Mouse (Mus musculus): ENCODE results near the gene Usp25. TPM values are rescaled to one million over a fixed set of nuclear protein-coding genes. Genes with fewer than 3 reads are reported as not detected.

Gene Usp25
- 10 to 100 TPM; 21.8 to 24.3 TPM for total RNA-seq (2021)

GRCm38 (mm10) chr16:77013427-77014320 lies at the start of gene Usp25:
Usp25 (plus strand) TSS chr16:77013706.
- DNase-seq (ENCODE audit: extremely low spot score in 1 of 2, low spot score in 2 of 2): peak; percentile 64 to 92
- intact Hi-C loops (cut with DNase I): loop anchor here (10.0 kb wide), 1 partner anchor 109 kb away; no protein-coding TSS in a partner anchor

DNA sequence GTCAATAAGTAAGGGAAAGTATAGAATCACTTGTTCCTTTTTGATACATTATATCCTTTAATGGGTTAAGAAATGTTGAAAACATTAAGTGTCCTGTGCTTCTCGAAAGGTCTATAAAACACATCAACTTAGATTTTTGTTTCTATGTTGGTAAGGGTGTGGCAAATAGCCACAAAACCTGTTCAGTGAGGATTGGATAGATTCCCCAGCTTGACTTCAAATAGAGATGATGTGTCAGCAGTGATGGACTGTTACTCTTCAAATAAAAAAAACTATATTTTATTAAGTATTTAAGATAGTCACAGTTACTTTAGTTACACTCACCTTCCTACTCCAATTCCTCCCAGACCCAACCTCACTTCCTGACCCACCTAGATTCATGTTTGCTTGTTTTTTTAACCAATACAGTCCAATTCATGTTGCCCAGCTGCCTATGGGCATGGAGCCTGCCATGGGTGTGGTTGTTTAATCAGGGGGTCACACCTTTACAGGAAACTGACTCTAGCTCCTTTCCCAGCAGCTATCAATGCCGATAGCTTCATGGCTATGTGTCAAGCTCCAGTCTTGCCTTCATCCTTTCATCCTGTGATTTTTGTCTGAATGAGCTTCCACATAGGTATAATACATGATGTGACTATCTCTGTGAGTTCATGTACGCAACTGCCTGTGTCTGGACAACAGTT lies 45.8 kb upstream of the Usp25 start:
- intact Hi-C loops (cut with DNase I): no loop called here
- DNase-seq (ENCODE audit: extremely low spot score in 1 of 2, low spot score in 2 of 2): no peak

DNA sequence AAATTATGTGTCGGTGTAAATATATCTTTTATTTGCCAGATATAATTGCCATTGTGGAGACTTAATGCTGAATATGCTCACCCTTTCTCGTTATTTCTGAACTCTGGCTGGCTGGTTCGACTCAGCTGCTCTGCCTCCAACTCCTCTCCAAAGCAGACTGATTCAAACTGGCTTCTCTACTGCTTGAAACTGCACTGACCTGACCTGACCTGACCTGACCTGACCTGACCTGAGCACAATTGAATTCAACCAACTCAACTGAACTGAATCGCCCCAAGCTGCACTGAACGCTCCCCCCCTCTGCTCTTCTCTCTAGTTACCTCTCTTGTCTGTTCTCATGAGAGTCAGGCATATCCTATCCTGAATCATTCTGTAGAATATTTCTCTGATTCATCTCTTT lies 42.3 kb upstream of the Usp25 start:
- intact Hi-C loops (cut with DNase I): no loop called here
- DNase-seq (ENCODE audit: extremely low spot score in 1 of 2, low spot score in 2 of 2): no peak

GRCm38 (mm10) chr16:76976787-76977430 lies 36.6 kb upstream of the Usp25 start:
- intact Hi-C loops (cut with DNase I): no loop called here
- DNase-seq (ENCODE audit: extremely low spot score in 1 of 2, low spot score in 2 of 2): no peak

GRCm38 (mm10) chr16:76983696-76984095 lies 29.8 kb upstream of the Usp25 start:
- no peak for DNase-seq (ENCODE audit: extremely low spot score in 1 of 2, low spot score in 2 of 2)
- intact Hi-C loops (cut with DNase I): no loop called here

- DNase-seq (ENCODE audit: extremely low spot score in 1 of 2, low spot score in 2 of 2): no peak
- intact Hi-C loops (cut with DNase I): no loop called here
These were observed 25.8 kb upstream of the Usp25 start for GRCm38 (mm10) chr16:76987711-76988110.

GRCm38 (mm10) chr16:77003900-77004299 lies 9.6 kb upstream of the Usp25 start:
- intact Hi-C loops (cut with DNase I): no loop called here
- DNase-seq (ENCODE audit: extremely low spot score in 1 of 2, low spot score in 2 of 2): no peak

DNA sequence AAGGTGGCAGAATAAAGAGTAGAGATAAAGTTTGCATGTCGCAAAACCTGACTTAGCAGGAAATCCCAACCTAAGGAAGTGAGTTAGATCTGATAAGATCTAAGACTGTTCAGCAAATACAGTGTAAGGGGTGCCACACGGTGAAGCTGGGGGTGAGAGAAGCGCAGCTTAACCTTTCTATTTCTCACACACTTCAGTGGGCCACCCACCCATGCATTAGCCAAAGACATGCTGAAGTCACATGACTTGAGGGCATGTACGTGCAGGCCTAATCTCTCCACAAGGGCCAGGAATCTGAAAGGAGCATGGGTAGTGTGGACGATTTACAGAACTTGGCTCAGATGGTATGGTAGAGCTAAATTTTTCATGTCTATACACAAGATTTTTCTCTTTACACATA lies 4.3 kb upstream of the Usp25 start:
- intact Hi-C loops (cut with DNase I): no loop called here
- DNase-seq (ENCODE audit: extremely low spot score in 1 of 2, low spot score in 2 of 2): no peak

DNA sequence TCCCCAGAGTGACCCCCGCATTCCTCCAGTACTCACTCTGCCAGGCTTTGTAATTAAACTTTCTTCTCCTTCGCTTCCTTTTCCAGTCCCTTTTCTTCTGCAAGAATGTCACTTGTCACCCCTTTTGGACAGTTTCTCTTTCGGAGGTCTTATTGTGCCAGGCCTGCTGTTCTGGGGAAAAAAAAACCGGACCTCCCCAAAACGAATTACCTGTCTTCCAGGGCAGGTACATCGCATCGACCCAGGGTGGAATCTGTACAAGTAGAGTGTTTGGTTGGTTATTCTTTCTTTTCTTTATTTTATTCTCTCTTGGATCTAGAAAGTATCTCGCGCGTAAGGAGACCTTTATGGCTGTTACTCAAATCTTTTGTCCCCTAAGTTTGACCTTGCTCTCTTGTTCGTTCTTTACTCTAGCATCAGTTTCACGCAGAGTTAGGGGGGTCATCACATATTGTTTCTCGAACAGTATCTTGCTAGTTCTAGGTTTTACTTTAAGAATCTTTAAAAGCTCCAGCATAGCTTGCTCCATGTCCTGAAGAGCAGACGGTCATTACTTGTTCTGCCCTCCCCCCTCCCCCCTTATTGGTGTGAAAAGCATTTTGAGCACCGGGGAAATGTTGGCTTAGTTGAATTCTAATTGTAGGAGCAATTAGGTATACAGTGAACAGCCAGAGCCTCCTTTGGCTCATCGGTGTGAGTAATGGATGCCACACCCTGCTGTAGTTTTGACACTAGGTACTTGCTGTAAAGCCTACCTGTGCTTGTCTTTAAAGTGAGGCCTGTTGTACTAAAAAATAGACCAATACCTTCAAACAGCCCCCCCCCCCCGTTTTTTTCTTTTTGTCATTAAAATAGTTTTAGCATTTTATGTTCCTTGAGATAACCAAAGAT lies 1.1 kb downstream of the Usp25 start:
- DNase-seq (ENCODE audit: extremely low spot score in 1 of 2, low spot score in 2 of 2): no peak
- intact Hi-C loops (cut with DNase I): loop anchor here (10.0 kb wide), 1 partner anchor 110 kb away; no protein-coding TSS in a partner anchor

DNA sequence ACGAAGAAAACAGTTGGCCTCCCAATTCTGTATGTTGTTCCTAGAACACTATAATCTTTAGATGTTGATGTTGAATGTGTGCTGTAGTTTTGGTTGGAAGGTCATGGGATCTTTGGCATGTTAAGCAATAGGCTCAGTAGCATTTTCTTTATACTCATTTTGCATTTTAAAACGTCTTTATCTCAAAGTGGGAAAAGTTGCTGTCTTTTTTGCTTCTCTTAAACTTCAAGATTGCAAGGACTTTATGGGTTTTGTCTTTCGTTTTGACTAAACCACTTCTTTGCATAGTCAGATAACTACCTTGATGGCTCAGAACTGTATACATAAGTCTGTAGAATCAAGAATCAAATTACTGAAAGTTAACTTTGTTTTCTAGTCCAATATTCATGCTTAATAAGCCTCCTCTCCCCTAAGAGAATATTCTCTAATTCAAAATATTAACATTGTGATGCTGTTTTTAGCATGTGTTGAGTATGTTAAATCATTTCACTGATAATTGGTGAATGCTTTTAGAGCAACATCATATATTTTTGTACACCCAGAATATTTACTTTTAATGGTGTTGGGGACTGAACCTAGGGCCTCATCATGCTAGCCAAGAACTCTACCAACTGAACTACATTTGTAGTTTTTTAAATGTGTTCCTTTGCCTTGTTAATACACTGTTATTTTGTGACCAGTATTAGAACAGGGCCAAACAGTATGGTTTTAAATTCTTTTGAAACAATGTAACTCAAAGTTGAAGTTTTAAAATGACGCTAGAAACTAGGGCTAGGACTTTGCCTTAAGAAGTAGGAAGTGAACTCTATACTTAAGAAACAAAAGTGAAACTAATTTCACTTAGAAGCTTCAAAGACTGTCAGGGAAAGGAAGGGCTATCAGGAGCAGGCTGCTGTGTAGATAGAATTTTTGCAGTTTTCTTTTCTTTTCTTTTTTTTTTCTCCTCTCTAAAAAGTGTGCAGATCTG lies 2.2 kb downstream of the Usp25 start:
- intact Hi-C loops (cut with DNase I): loop anchor here (10.0 kb wide), 1 partner anchor 111 kb away; no protein-coding TSS in a partner anchor

DNA sequence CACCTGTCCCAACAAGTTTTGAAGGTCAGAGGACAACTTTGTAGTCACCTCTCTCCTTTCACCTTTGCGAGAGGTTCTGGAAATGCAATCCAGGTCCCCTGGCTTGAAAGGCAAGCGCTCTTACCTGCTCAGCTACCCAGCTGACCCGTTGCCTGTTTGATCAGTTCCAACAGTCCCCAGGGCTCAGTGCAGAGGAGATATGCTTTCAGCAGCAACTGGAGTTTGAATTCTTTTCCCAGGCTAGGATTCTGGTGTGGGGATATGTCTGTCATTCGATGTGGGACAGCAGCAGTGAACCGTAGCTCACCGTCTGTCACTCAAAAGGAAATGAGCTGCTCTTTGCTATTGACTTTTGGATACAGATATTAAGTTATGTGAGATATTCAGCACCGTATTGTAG lies 4.4 kb downstream of the Usp25 start:
- intact Hi-C loops (cut with DNase I): loop anchor here (10.0 kb wide), 1 partner anchor 113 kb away; no protein-coding TSS in a partner anchor
- DNase-seq (ENCODE audit: extremely low spot score in 1 of 2, low spot score in 2 of 2): no peak

More for the DNA sequence above, 2.2 kb downstream of the Usp25 start:
- no peak for DNase-seq (ENCODE audit: extremely low spot score in 1 of 2, low spot score in 2 of 2)

DNA sequence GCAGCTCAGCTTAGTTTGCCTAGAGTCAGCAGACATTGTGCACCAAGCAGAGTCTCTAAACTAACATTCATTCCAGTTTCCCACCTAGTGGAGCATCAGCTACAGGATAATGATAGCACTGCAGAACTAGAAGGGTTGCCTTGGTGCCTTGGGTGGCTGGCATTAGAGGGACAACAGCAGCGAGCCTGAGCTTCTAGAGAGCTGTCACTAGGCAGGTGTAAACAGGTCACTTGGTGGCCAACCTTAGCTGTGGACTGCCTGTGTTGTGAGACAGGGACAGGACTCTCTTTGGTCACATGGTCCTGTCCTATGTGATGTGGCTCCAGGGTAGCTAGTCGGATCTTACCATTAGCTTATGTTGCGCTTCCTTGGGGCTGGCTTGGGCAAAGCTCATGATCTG lies 6.7 kb downstream of the Usp25 start:
- intact Hi-C loops (cut with DNase I): no loop called here
- DNase-seq (ENCODE audit: extremely low spot score in 1 of 2, low spot score in 2 of 2): no peak

GRCm38 (mm10) chr16:77023627-77024379 lies 10.3 kb downstream of the Usp25 start:
- DNase-seq (ENCODE audit: extremely low spot score in 1 of 2, low spot score in 2 of 2): no peak
- intact Hi-C loops (cut with DNase I): no loop called here

GRCm38 (mm10) chr16:77026099-77026498 lies 12.6 kb downstream of the Usp25 start:
- intact Hi-C loops (cut with DNase I): no loop called here
- DNase-seq (ENCODE audit: extremely low spot score in 1 of 2, low spot score in 2 of 2): no peak

- intact Hi-C loops (cut with DNase I): no loop called here
- DNase-seq (ENCODE audit: extremely low spot score in 1 of 2, low spot score in 2 of 2): no peak
These were observed 13.4 kb downstream of the Usp25 start for GRCm38 (mm10) chr16:77026933-77027332.

DNA sequence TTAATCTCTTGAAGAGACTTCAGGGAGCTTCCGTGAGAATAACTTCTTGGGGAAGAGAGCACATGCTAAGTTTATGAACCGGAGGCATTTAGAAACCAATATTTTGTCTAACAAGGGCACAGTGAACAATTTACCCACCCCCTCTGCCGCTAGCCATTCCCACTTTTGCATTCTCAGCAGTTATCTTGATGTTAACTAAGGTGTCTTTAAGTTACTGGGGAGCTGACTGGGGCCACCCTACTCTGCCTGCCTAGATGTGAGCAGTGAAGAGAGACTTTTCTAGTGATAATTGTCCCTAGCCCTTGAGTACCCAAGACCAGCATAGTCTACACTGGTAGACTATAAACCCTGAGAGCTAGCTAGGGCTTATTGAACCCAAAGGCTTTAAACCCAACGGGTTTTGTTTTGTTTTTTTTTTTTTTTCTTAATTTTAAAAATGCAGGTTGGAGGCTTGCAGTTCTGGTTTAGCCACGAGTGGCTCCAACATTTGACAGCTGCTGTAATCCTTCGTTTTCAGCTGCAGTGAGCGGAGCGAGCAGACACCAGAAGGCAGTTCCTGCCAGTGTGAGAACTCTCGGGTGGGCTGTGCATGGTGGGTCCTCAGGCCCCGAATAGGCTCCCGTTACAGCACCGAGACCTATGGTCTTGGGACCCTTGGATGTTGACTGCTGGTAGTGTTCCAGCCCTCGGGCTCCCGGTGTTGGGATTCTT lies 14.6 kb downstream of the Usp25 start:
- intact Hi-C loops (cut with DNase I): no loop called here
- DNase-seq (ENCODE audit: extremely low spot score in 1 of 2, low spot score in 2 of 2): no peak

Measured in left cerebral cortex, postnatal 10 days (tissue).